Mouse (Mus musculus) adrenal gland, adult 18-20 months (tissue): ENCODE measurements around the gene Uhrf1bp1l. TPM values are rescaled to one million over a fixed set of nuclear protein-coding genes. Genes with fewer than 3 reads are reported as not detected.

Experiments
- DNase-seq, 2 experiments: peaks; one replicate each; pipeline ENCODE4 v3.0.0; 2021 to 2022; ENCODE audit warnings: low spot score in 2 of 2
- total RNA-seq, 2 experiments: library from RNA; stranded (reverse); gene quantifications; 1 replicate in 1 of 2; 2 replicates in 1 of 2; pipeline ENCODE4 v1.2.3; 2021

The Uhrf1bp1l gene
- total RNA-seq, 2 experiments from 2014 or later, result 57.3 to 75.8 TPM

GRCm38 (mm10) chr10:89833166-89833565 lies 88.4 kb downstream of the Uhrf1bp1l start:
- DNase-seq, result peak in 1 of 2 experiments; percentile 14

GRCm38 (mm10) chr10:89837476-89837875 lies 92.7 kb downstream of the Uhrf1bp1l start:
- no peak for DNase-seq

- no peak for DNase-seq
These were observed 94.0 kb downstream of the Uhrf1bp1l start for GRCm38 (mm10) chr10:89838834-89839233.

GRCm38 (mm10) chr10:89850951-89851350 lies 106.2 kb downstream of the Uhrf1bp1l start:
- DNase-seq, result no peak

GRCm38 (mm10) chr10:89855251-89855875 lies 110.6 kb downstream of the Uhrf1bp1l start:
- DNase-seq, result no peak

GRCm38 (mm10) chr10:89856286-89856685 lies 111.5 kb downstream of the Uhrf1bp1l start:
- DNase-seq, result no peak

- DNase-seq, result no peak
These were observed 123.4 kb downstream of the Uhrf1bp1l start for GRCm38 (mm10) chr10:89868211-89868610.

- DNase-seq, result no peak
These were observed 124.0 kb downstream of the Uhrf1bp1l start for GRCm38 (mm10) chr10:89868836-89869235.

Other genes with a start within 250 kb of the Uhrf1bp1l start
- gene Nr1h4, start 211.4 kb upstream of the Uhrf1bp1l start, total RNA-seq, result 10 to 100 TPM in 1 of 2 experiments, 1 to 10 TPM in 1; 6.7 to 17.2 TPM
- not detected for gene Slc17a8, start 123.7 kb upstream of the Uhrf1bp1l start, total RNA-seq
- 10 to 100 TPM; 42.9 to 51.9 TPM for gene Scyl2, start 58.7 kb upstream of the Uhrf1bp1l start, total RNA-seq
- 10 to 100 TPM; 18.5 to 21.8 TPM for gene Actr6, start 12.7 kb upstream of the Uhrf1bp1l start, total RNA-seq
- gene Anks1b, start 128.5 kb downstream of the Uhrf1bp1l start, total RNA-seq, result under 1 TPM; 0.30 to 0.99 TPM